Mouse (Mus musculus): ENCODE measurements around the gene Trp53rkb.

Trp53rkb gene

DNA sequence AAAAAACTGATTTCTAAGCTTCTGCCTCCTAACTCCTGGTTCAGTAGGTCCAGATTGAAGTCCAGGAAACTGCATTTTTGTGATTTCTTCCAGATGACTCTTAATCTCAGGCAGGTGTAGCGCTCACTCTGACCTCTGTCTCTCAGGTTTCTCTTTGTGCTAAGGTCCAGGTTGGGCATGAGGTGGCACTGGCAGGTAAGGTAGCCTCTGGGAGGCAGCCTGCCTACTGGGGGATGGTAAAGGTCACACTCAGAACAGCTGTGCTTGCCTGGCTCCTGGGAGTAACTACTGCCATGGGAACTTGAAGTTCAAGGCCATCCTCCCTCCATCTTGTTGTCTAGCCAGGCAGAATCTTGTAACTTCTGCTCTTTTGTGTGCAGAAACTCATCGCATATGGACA is 41.8 kb downstream of the Trp53rkb start:
- no peak for DNase-seq (ENCODE audit: low spot score in 2 of 2)

GRCm38 (mm10) chr2:166834796-166835195 is 42.5 kb downstream of the Trp53rkb start:
- no peak for DNase-seq (ENCODE audit: low spot score in 2 of 2)

DNA sequence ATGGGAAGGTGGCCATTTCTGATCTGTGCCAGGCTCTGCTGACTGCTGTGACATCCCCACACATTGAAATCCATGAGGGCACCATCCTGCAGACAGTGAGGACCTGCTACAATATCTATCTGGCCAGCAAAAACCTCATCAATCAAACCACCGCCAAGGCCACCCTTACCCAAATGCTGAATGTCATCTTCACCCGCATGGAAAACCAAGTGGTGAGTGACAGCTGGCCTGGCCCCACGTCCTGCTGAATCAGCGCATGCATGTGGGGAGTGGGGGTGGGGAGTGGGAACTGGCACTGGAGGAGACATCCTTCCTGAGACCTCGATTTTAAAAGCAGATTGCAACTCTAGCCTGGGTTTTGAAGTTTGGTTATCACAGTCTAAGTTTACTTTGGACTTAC is 43.2 kb downstream of the Trp53rkb start:
- no peak for DNase-seq (ENCODE audit: low spot score in 2 of 2)

DNA sequence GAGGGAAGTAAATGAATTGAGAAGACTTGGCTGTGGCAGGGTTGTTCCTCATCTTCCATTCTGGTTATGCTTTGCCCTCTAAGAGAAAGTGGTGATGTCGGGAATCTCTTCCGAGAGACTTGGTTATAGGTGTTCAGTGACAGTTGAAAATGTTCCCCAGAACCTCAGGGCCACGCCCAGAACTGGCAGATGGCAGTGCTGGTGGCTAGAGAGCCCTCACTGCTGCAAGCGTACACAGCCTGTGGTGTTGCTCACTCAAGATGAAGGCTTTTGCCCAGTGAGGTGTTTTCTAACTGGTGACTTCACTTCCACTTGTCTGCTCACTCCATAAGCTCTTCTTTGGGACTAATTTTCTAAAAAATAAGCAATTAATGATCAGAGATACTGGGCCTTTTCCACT is 49.5 kb downstream of the Trp53rkb start:
- no peak for DNase-seq (ENCODE audit: low spot score in 2 of 2)
